Mouse (Mus musculus) macrophage (primary cell): ENCODE measurements at regions not wholly inside any gene's neighbourhood (a gene's known extent, or its start where the extent isn't known, plus 50 kb on each side); places are given as distances from the start of the nearest gene placed in this dataset.

ENCODE experiments used
- H3K27ac ChIP-seq: fragments of 350-480 bp; formaldehyde crosslinking; 2 replicates; pipeline ENCODE4 v1.9.0; 2021
- H3K36me3 ChIP-seq: fragments of 350-480 bp; formaldehyde crosslinking; 2 replicates; pipeline ENCODE4 v1.9.0; 2021; ENCODE audit errors: inconsistent target
- H3K4me3 ChIP-seq: fragments of 350-480 bp; formaldehyde crosslinking; 2 replicates; pipeline ENCODE4 v1.9.0; 2021; ENCODE audit errors: inconsistent target
- H3K79me2 ChIP-seq: fragments of 350-480 bp; formaldehyde crosslinking; 2 replicates; pipeline ENCODE4 v1.9.0; 2021; ENCODE audit errors: inconsistent target
- WGBS: methylation state at CpG from one replicate; pipeline ENCODE4 v1.1.7; 2026; ENCODE audit warnings: inconsistent platforms; ENCODE audit not compliant: missing documents; 5-methylcytosine and 5-hydroxymethylcytosine counted together

GRCm38 (mm10) chr1:191454604-191455003 lies 51.5 kb upstream of the Ppp2r5a start:
- Histone ChIP-seq H3K79me2 (no peaks in the 10 kb centered on the region), H3K4me3 (no peak overlapping the region), H3K27ac (no peak overlapping the region), H3K36me3 (no peaks in the 10 kb centered on the region)
- 96% methylated on average over 3 of the region's 3 CpGs for whole genome bisulfite sequencing

- 89% methylated on average over 3 of the region's 3 CpGs for WGBS
- H3K4me3 ChIP-seq, result no peak overlapping the region
- H3K79me2 ChIP-seq, result no peaks in the 10 kb centered on the region
- H3K27ac ChIP-seq, result no peak overlapping the region
- H3K36me3 ChIP-seq, result no peaks in the 10 kb centered on the region
These were observed 50.5 kb upstream of the Ppp2r5a start for GRCm38 (mm10) chr1:191453589-191453988.
